Mouse (Mus musculus) ES-E14 (cell line): ENCODE measurements at regions not wholly inside any gene's neighbourhood (a gene's known extent, or its start where the extent isn't known, plus 50 kb on each side); places are given as distances from the start of the nearest gene placed in this dataset.

ENCODE experiments used
- CHD2 ChIP-seq: IDR thresholded peaks from 2 replicates; pipeline ENCODE4 v1.6.1; 2014; ENCODE audit warnings: mild to moderate bottlenecking, low read depth, low read length, inconsistent platforms
- HCFC1 ChIP-seq: IDR thresholded peaks from 2 replicates; pipeline ENCODE4 v1.6.1; 2012; ENCODE audit warnings: low read length, inconsistent platforms, borderline replicate concordance; ENCODE audit not compliant: insufficient read depth
- MAFK ChIP-seq: IDR thresholded peaks from 2 replicates; pipeline ENCODE4 v1.6.1; 2014; ENCODE audit warnings: mild to moderate bottlenecking, low read depth, low read length, inconsistent platforms; ENCODE audit not compliant: insufficient read depth

DNA sequence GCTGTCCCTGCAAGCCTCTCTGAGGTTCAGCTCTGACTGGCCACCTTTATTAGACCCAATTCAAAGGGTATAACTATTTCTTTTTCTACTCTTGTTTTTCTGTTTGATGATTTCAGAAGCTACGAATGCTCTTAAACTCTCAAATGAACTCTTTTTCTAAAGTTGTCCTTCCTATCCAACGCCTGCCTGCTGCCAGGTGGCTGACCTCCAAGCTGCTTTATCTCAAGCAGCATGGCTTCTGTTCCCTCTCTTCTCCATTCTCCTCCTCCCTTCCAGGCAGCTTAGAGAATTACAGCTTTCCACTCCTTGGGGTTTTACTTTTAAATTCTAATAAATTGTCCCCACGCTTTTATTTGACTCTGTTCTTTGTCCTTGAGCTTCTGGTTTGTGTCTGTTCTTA is 196.9 kb upstream of the Irak1bp1 start:
- TF ChIP-seq CHD2 = no peak
- no peak for TF ChIP-seq MAFK
- TF ChIP-seq HCFC1 = no peak
